Mouse (Mus musculus) kidney, embryonic 15.5 days (tissue): Measurements from ENCODE around the gene Fxyd3. TPM values are rescaled to one million over a fixed set of nuclear protein-coding genes. Genes with fewer than 3 reads are reported as not detected.

Experiments
- ATAC-seq: fragments of 200-750 bp; cut with Nextera tagmentation; replicated peaks from 2 replicates; pipeline ENCODE4 v1.8.0; 2017; ENCODE audit warnings: moderate TSS enrichment; ENCODE audit not compliant: low FRiP score
- H3K27ac ChIP-seq: fragments of 300-500 bp; sonication (generic); 2 replicates; pipeline ENCODE4 v1.5.1; 2015; ENCODE audit warnings: mild to moderate bottlenecking, inconsistent platforms
- H3K27me3 ChIP-seq: fragments of 300-500 bp; sonication (generic); 2 replicates; pipeline ENCODE4 v1.6.1; 2015; ENCODE audit warnings: inconsistent platforms
- H3K36me3 ChIP-seq: fragments of 300-500 bp; sonication (generic); 2 replicates; pipeline ENCODE4 v1.6.1; 2015; ENCODE audit warnings: inconsistent platforms
- H3K4me1 ChIP-seq: fragments of 300-500 bp; sonication (generic); 2 replicates; pipeline ENCODE4 v1.6.1; 2015; ENCODE audit warnings: inconsistent platforms
- H3K4me2 ChIP-seq: fragments of 300-500 bp; sonication (generic); 2 replicates; pipeline ENCODE4 v1.6.1; 2015; ENCODE audit warnings: moderate library complexity, mild to moderate bottlenecking, inconsistent platforms
- H3K4me3 ChIP-seq: fragments of 300-500 bp; sonication (generic); replicated peaks from 2 replicates; pipeline ENCODE4 v1.5.1; 2015; ENCODE audit warnings: mild to moderate bottlenecking, inconsistent platforms
- H3K9ac ChIP-seq: fragments of 300-500 bp; sonication (generic); 2 replicates; pipeline ENCODE4 v1.6.1; 2015; ENCODE audit warnings: mild to moderate bottlenecking, inconsistent platforms
- H3K9me3 ChIP-seq: fragments of 300-500 bp; sonication (generic); replicated peaks from 2 replicates; pipeline ENCODE4 v1.6.1; 2016; ENCODE audit warnings: inconsistent platforms
- WGBS: fragments of 180-500 bp; shearing (Covaris S2); methylation state at CpG from one replicate; pipeline ENCODE4 v1.1.7; 2015; ENCODE audit warnings: mixed read lengths; 5-methylcytosine and 5-hydroxymethylcytosine counted together
- polyA plus RNA-seq: library from polyadenylated mRNA; unstranded; fragments of >200 nt; fragmentation: Nextera tagmentation; extraction: Ambion mirVana; gene quantifications from 2 replicates; pipeline ENCODE4 v1.2.1, GENCODE M21; 2015

Fxyd3 gene
- polyA plus RNA-seq, 1 experiment from 2014 or later, result 14.8 TPM

- H3K4me1 ChIP-seq, result peaks cover 18% of the 10 kb centered on the region
- 81% methylated on average over 12 of the region's 12 CpGs for WGBS
- peak overlapping the region; percentile 63 for H3K4me2 ChIP-seq
- no peaks in the 10 kb centered on the region for H3K36me3 ChIP-seq
- no peak overlapping the region for H3K27ac ChIP-seq
- H3K4me3 ChIP-seq, result no peak overlapping the region
- H3K9me3 ChIP-seq, result no peaks in the 10 kb centered on the region
- peaks cover 47% of the 10 kb centered on the region for H3K27me3 ChIP-seq
- H3K9ac ChIP-seq, result no peak overlapping the region
- no peak for ATAC-seq
These were observed 36.1 kb downstream of the Fxyd3 start for GRCm38 (mm10) chr7:31040281-31041022.

- Histone ChIP-seq H3K27me3 (peaks cover 37% of the 10 kb centered on the region), H3K4me2 (no peak overlapping the region), H3K4me1 (peaks cover 18% of the 10 kb centered on the region), H3K36me3 (no peaks in the 10 kb centered on the region), H3K4me3 (no peak overlapping the region), H3K9me3 (no peaks in the 10 kb centered on the region), H3K27ac (no peak overlapping the region), H3K9ac (no peak overlapping the region)
- 86% methylated on average over 4 of the region's 4 CpGs for WGBS
- no peak for ATAC-seq
These were observed 37.5 kb downstream of the Fxyd3 start for GRCm38 (mm10) chr7:31039011-31039410.

GRCm38 (mm10) chr7:31037675-31038074 is 38.8 kb downstream of the Fxyd3 start:
- Histone ChIP-seq H3K36me3 (no peaks in the 10 kb centered on the region), H3K27me3 (peaks cover 25% of the 10 kb centered on the region), H3K9me3 (no peaks in the 10 kb centered on the region), H3K9ac (no peak overlapping the region), H3K27ac (no peak overlapping the region), H3K4me2 (no peak overlapping the region), H3K4me1 (peaks cover 24% of the 10 kb centered on the region), H3K4me3 (no peak overlapping the region)
- 77% methylated on average over 2 of the region's 2 CpGs for WGBS
- no peak for ATAC-seq

GRCm38 (mm10) chr7:31036917-31037316 is 39.6 kb downstream of the Fxyd3 start:
- no peak for ATAC-seq
- Histone ChIP-seq H3K36me3 (no peaks in the 10 kb centered on the region), H3K4me1 (peaks cover 16% of the 10 kb centered on the region), H3K4me3 (no peak overlapping the region), H3K27ac (no peak overlapping the region), H3K9ac (no peak overlapping the region), H3K9me3 (no peaks in the 10 kb centered on the region), H3K27me3 (peaks cover 18% of the 10 kb centered on the region), H3K4me2 (no peak overlapping the region)
- WGBS, result 83% methylated on average over 7 of the region's 7 CpGs

- ATAC-seq, result no peak
- no peaks in the 10 kb centered on the region for H3K36me3 ChIP-seq
- no peak overlapping the region for H3K4me3 ChIP-seq
- 0 out of 2 replicates have a peak, but pooled peaks cover 3% of the 10 kb centered on the region for H3K27me3 ChIP-seq
- H3K9me3 ChIP-seq, result no peaks in the 10 kb centered on the region
- 89% methylated on average over 11 of the region's 11 CpGs for WGBS
- no peak overlapping the region for H3K4me2 ChIP-seq
- H3K9ac ChIP-seq, result no peak overlapping the region
- H3K27ac ChIP-seq, result no peak overlapping the region
- H3K4me1 ChIP-seq, result peaks cover 8% of the 10 kb centered on the region
These were observed 41.2 kb downstream of the Fxyd3 start for GRCm38 (mm10) chr7:31035291-31035690.

- Histone ChIP-seq H3K9me3 (no peaks in the 10 kb centered on the region), H3K27me3 (no peaks in the 10 kb centered on the region), H3K4me1 (peaks cover 8% of the 10 kb centered on the region), H3K4me3 (no peak overlapping the region), H3K36me3 (no peaks in the 10 kb centered on the region), H3K27ac (no peak overlapping the region), H3K9ac (no peak overlapping the region), H3K4me2 (no peak overlapping the region)
- no peak for ATAC-seq
- 72% methylated on average over 11 of the region's 11 CpGs for WGBS
These were observed 41.7 kb downstream of the Fxyd3 start for GRCm38 (mm10) chr7:31034789-31035188.

GRCm38 (mm10) chr7:31033409-31034165 is 42.9 kb downstream of the Fxyd3 start:
- Histone ChIP-seq H3K9me3 (no peaks in the 10 kb centered on the region), H3K9ac (no peak overlapping the region), H3K4me1 (peaks cover 8% of the 10 kb centered on the region), H3K36me3 (no peaks in the 10 kb centered on the region), H3K4me2 (no peak overlapping the region), H3K27ac (no peak overlapping the region), H3K27me3 (no peaks in the 10 kb centered on the region), H3K4me3 (no peak overlapping the region)
- WGBS, result 52% methylated on average over 9 of the region's 9 CpGs
- ATAC-seq, result no peak

GRCm38 (mm10) chr7:31031731-31032130 is 44.8 kb downstream of the Fxyd3 start:
- Histone ChIP-seq H3K4me3 (no peak overlapping the region), H3K9me3 (no peaks in the 10 kb centered on the region), H3K9ac (no peak overlapping the region), H3K4me2 (no peak overlapping the region), H3K4me1 (peaks cover 8% of the 10 kb centered on the region), H3K36me3 (no peaks in the 10 kb centered on the region), H3K27me3 (no peaks in the 10 kb centered on the region), H3K27ac (no peak overlapping the region)
- no peak for ATAC-seq
- WGBS, result 87% methylated on average over 7 of the region's 7 CpGs

GRCm38 (mm10) chr7:31030717-31031116 is 45.8 kb downstream of the Fxyd3 start:
- ATAC-seq, result no peak
- no peaks in the 10 kb centered on the region for H3K36me3 ChIP-seq

GRCm38 (mm10) chr7:31028609-31029008 is 47.9 kb downstream of the Fxyd3 start:
- Histone ChIP-seq H3K4me1 (peaks cover 3% of the 10 kb centered on the region), H3K9ac (no peak overlapping the region), H3K36me3 (no peaks in the 10 kb centered on the region), H3K4me2 (no peak overlapping the region), H3K27me3 (no peaks in the 10 kb centered on the region), H3K4me3 (no peak overlapping the region), H3K9me3 (no peaks in the 10 kb centered on the region), H3K27ac (no peak overlapping the region)
- no peak for ATAC-seq
- WGBS, result 76% methylated on average over 8 of the region's 8 CpGs

More at GRCm38 (mm10) chr7:31030717-31031116, 45.8 kb downstream of the Fxyd3 start:
- no peaks in the 10 kb centered on the region for H3K27me3 ChIP-seq
- H3K4me3 ChIP-seq, result no peak overlapping the region
- no peak overlapping the region for H3K27ac ChIP-seq
- no peak overlapping the region for H3K9ac ChIP-seq
- 75% methylated on average over 2 of the region's 2 CpGs for WGBS
- no peaks in the 10 kb centered on the region for H3K9me3 ChIP-seq
- peaks cover 8% of the 10 kb centered on the region for H3K4me1 ChIP-seq
- H3K4me2 ChIP-seq, result no peak overlapping the region
